ENCODE assay signal across 14 mouse cellular contexts in genomic region chr3:143988037-143988436, GRCm38 (mm10).
A peak's percentile ranks its signal among the peaks of the same experiment; 100 is the strongest.
DNase-seq lines count a peak whose midpoint lies in the region; ATAC-seq and TF ChIP-seq lines count a peak whose summit lies in the region.
"Had no signal": no experiment of that assay in that cellular context is flagged by ENCODE, and none has a peak within 500 bp of the region (broad histone marks: within the 10 kb centered on the region; RNA-seq: fewer than 3 reads in every experiment).

No protein-coding gene starts in this region.

- POLR2A ChIA-PET in Patski (lab: Charles Lee): no interaction called here

- TF ChIP-seq CTCF in hindbrain, postnatal 0 days (IDR thresholded peaks at IDR 0.05; ENCODE audit: low read depth): 0 out of 2 replicates have a peak, but pooled peaks have one; percentile 5
- peak; percentile 29; the same call in 1 of the 2 replicates for TF ChIP-seq CTCF in testis, adult 2 months (IDR thresholded peaks at IDR 0.05; ENCODE audit: control insufficient read depth, insufficient read depth, insufficient replicate concordance, low read depth, low read length)
- peak; percentile 66 for TF ChIP-seq CTCF in Patski (IDR thresholded peaks at IDR 0.05)

- in situ Hi-C loops in Patski (cut with MboI; ENCODE audit: low pct_unique_long_range_greater_than_20kb): no loop called here

- no peaks in the 10 kb centered on the region for H3K36me3 ChIP-seq in hindbrain, postnatal 0 days (ENCODE audit: insufficient read depth, low read length)
- H3K36me3 ChIP-seq in hindbrain, embryonic 12.5 days: no peaks in the 10 kb centered on the region
- H3K36me3 ChIP-seq in testis, adult 2 months (ENCODE audit: control insufficient read depth, insufficient read depth, low read length): no peaks in the 10 kb centered on the region
- no peaks in the 10 kb centered on the region for H3K36me3 ChIP-seq in hindbrain, embryonic 13.5 days
- H3K36me3 ChIP-seq: embryonic facial prominence, embryonic 15.5 days; heart, embryonic 13.5 days; liver, embryonic 15.5 days had no signal

- no peak overlapping the region for H3K27ac ChIP-seq in hindbrain, postnatal 0 days
- no peak overlapping the region for H3K27ac ChIP-seq in hindbrain, embryonic 12.5 days
- H3K27ac ChIP-seq in testis, adult 2 months (ENCODE audit: control insufficient read depth, insufficient read depth, low read depth, low read length): no peak overlapping the region
- no peak overlapping the region for H3K27ac ChIP-seq in hindbrain, embryonic 13.5 days
- H3K27ac ChIP-seq: embryonic facial prominence, embryonic 15.5 days; heart, embryonic 13.5 days; liver, embryonic 15.5 days had no signal

- WGBS in hindbrain, postnatal 0 days: 93% methylated on average over 5 of the region's 5 CpGs
- WGBS in hindbrain, embryonic 12.5 days: 94% methylated on average over 5 of the region's 5 CpGs
- 97% methylated on average over 5 of the region's 5 CpGs for WGBS in hindbrain, embryonic 13.5 days

- H3K27me3 ChIP-seq in hindbrain, postnatal 0 days (ENCODE audit: insufficient read depth, low read length): no peaks in the 10 kb centered on the region
- H3K27me3 ChIP-seq in hindbrain, embryonic 12.5 days: no peaks in the 10 kb centered on the region
- no peaks in the 10 kb centered on the region for H3K27me3 ChIP-seq in testis, adult 2 months (ENCODE audit: control insufficient read depth, insufficient read depth, low read length)
- no peaks in the 10 kb centered on the region for H3K27me3 ChIP-seq in Patski
- H3K27me3 ChIP-seq in hindbrain, embryonic 13.5 days: no peaks in the 10 kb centered on the region
- H3K27me3 ChIP-seq: embryonic facial prominence, embryonic 15.5 days; heart, embryonic 13.5 days; liver, embryonic 15.5 days had no signal

- H3K4me2 ChIP-seq in hindbrain, postnatal 0 days (ENCODE audit: low read depth, low read length): no peak overlapping the region
- H3K4me2 ChIP-seq in hindbrain, embryonic 12.5 days (replicated peaks): no peak overlapping the region
- no peak overlapping the region for H3K4me2 ChIP-seq in hindbrain, embryonic 13.5 days
- H3K4me2 ChIP-seq: embryonic facial prominence, embryonic 15.5 days; heart, embryonic 13.5 days; liver, embryonic 15.5 days had no signal

- DNase-seq in hindbrain, postnatal 0 days (ENCODE audit: low spot score): no peak
- no peak for DNase-seq in testis, postnatal 10 days (ENCODE audit: low spot score)
- DNase-seq in Patski (ENCODE audit: low read depth, low spot score): no peak
- peak; percentile 8 for DNase-seq in testis, postnatal 14 days (ENCODE audit: low spot score)
- DNase-seq: adrenal gland, postnatal 14 days; cerebellum, adult 9-11 months; heart, postnatal 36 days; lung, postnatal 14 days had no signal

- ATAC-seq in hindbrain, postnatal 0 days: no peak
- no peak for ATAC-seq in hindbrain, embryonic 12.5 days (ENCODE audit: low FRiP score)
- ATAC-seq in Patski: no peak
- ATAC-seq in hindbrain, embryonic 13.5 days (ENCODE audit: low FRiP score): no peak

- H3K4me1 ChIP-seq in hindbrain, postnatal 0 days (ENCODE audit: insufficient read depth, low read length): no peaks in the 10 kb centered on the region
- H3K4me1 ChIP-seq in hindbrain, embryonic 12.5 days: no peaks in the 10 kb centered on the region
- no peaks in the 10 kb centered on the region for H3K4me1 ChIP-seq in testis, adult 2 months (ENCODE audit: control insufficient read depth, insufficient read depth, low read length)
- H3K4me1 ChIP-seq in hindbrain, embryonic 13.5 days (replicated peaks): no peaks in the 10 kb centered on the region
- H3K4me1 ChIP-seq: embryonic facial prominence, embryonic 15.5 days; liver, embryonic 15.5 days had no signal

- no peak for TF ChIP-seq POLR2A in testis, adult 2 months (IDR thresholded peaks at IDR 0.05; ENCODE audit: control insufficient read depth, low read depth, low read length)

- no peak overlapping the region for H3K9ac ChIP-seq in hindbrain, postnatal 0 days (replicated peaks; ENCODE audit: low read length)
- H3K9ac ChIP-seq in hindbrain, embryonic 12.5 days: no peak overlapping the region
- no peak overlapping the region for H3K9ac ChIP-seq in hindbrain, embryonic 13.5 days
- H3K9ac ChIP-seq: embryonic facial prominence, embryonic 15.5 days; heart, embryonic 13.5 days; liver, embryonic 15.5 days had no signal

- CTCF ChIA-PET in Patski (lab: Charles Lee): interaction anchor here (0.9 to 1.2 kb wide), 4 partner anchors 9 to 349 kb away, joined by 3 to 4 read pairs (median 3); no protein-coding TSS in a partner anchor

- no peak overlapping the region for H3K4me3 ChIP-seq in hindbrain, postnatal 0 days (ENCODE audit: low read length)
- H3K4me3 ChIP-seq in hindbrain, embryonic 12.5 days: no peak overlapping the region
- no peak overlapping the region for H3K4me3 ChIP-seq in testis, adult 2 months (ENCODE audit: control insufficient read depth, low read depth, low read length)
- H3K4me3 ChIP-seq in hindbrain, embryonic 13.5 days: no peak overlapping the region
- H3K4me3 ChIP-seq: embryonic facial prominence, embryonic 15.5 days; heart, embryonic 13.5 days; liver, embryonic 15.5 days had no signal

- H3K9me3 ChIP-seq in hindbrain, postnatal 0 days (ENCODE audit: low read length): no peaks in the 10 kb centered on the region
- H3K9me3 ChIP-seq in hindbrain, embryonic 12.5 days (replicated peaks): 0 out of 2 replicates have a peak, but pooled peaks cover 3% of the 10 kb centered on the region
- H3K9me3 ChIP-seq in hindbrain, embryonic 13.5 days: no peaks in the 10 kb centered on the region
- H3K9me3 ChIP-seq: embryonic facial prominence, embryonic 15.5 days; heart, embryonic 13.5 days; liver, embryonic 15.5 days had no signal

Comparison
In these comparisons a context has a peak if more than half of its experiments do, and no peak if none do; other contexts are left out.
1. CTCF ChIP-seq: peak in every context shown above with its lines; median percentile 66 in Patski; 29 in testis, adult 2 months; 5 in hindbrain, postnatal 0 days.